Mouse (Mus musculus): Measurements from ENCODE around the gene a. TPM values are rescaled to one million over a fixed set of nuclear protein-coding genes. Genes with fewer than 3 reads are reported as not detected.

The a gene
- polyA plus RNA-seq, 1 experiment from 2014 or later: 0.18 TPM

GRCm38 (mm10) chr2:154776496-154776895, 14.7 kb upstream of the a start:
- 73% methylated on average over 7 of the region's 7 CpGs for WGBS
- no peak for TF ChIP-seq CTCF (IDR thresholded peaks at IDR 0.05; ENCODE audit: low read depth)
- Histone ChIP-seq H3K27me3 (replicated peaks; ENCODE audit: control insufficient read depth, insufficient read depth, low read length) (no peaks in the 10 kb centered on the region), H3K9ac (ENCODE audit: low read depth, low read length) (no peak overlapping the region), H3K27ac (ENCODE audit: low read depth, low read length) (no peak overlapping the region), H3K4me2 (replicated peaks; ENCODE audit: low read depth) (no peak overlapping the region), H3K4me1 (replicated peaks; ENCODE audit: control insufficient read depth, insufficient read depth, low read length) (no peaks in the 10 kb centered on the region), H3K9me3 (ENCODE audit: control insufficient read depth) (no peaks in the 10 kb centered on the region), H3K36me3 (ENCODE audit: control insufficient read depth, insufficient read depth) (no peaks in the 10 kb centered on the region), H3K4me3 (ENCODE audit: low read depth, low read length) (no peak overlapping the region)
- ATAC-seq: no peak

- Histone ChIP-seq H3K4me2 (replicated peaks; ENCODE audit: low read depth) (no peak overlapping the region), H3K27ac (ENCODE audit: low read depth, low read length) (no peak overlapping the region), H3K9ac (ENCODE audit: low read depth, low read length) (no peak overlapping the region), H3K27me3 (replicated peaks; ENCODE audit: control insufficient read depth, insufficient read depth, low read length) (no peaks in the 10 kb centered on the region), H3K4me1 (replicated peaks; ENCODE audit: control insufficient read depth, insufficient read depth, low read length) (no peaks in the 10 kb centered on the region), H3K9me3 (ENCODE audit: control insufficient read depth) (no peaks in the 10 kb centered on the region), H3K4me3 (ENCODE audit: low read depth, low read length) (no peak overlapping the region), H3K36me3 (ENCODE audit: control insufficient read depth, insufficient read depth) (no peaks in the 10 kb centered on the region)
- 57% methylated on average over 3 of the region's 3 CpGs for WGBS
- no peak for ATAC-seq
- no peak for TF ChIP-seq CTCF (IDR thresholded peaks at IDR 0.05; ENCODE audit: low read depth)
These were observed 11.6 kb upstream of the a start for GRCm38 (mm10) chr2:154779648-154780047.

- Histone ChIP-seq H3K9me3 (ENCODE audit: control insufficient read depth) (no peaks in the 10 kb centered on the region), H3K9ac (ENCODE audit: low read depth, low read length) (no peak overlapping the region), H3K36me3 (ENCODE audit: control insufficient read depth, insufficient read depth) (no peaks in the 10 kb centered on the region), H3K4me1 (replicated peaks; ENCODE audit: control insufficient read depth, insufficient read depth, low read length) (no peaks in the 10 kb centered on the region), H3K27me3 (replicated peaks; ENCODE audit: control insufficient read depth, insufficient read depth, low read length) (no peaks in the 10 kb centered on the region), H3K4me2 (replicated peaks; ENCODE audit: low read depth) (no peak overlapping the region), H3K4me3 (ENCODE audit: low read depth, low read length) (no peak overlapping the region), H3K27ac (ENCODE audit: low read depth, low read length) (no peak overlapping the region)
- TF ChIP-seq CTCF (IDR thresholded peaks at IDR 0.05; ENCODE audit: low read depth): no peak
- WGBS: 78% methylated on average over 4 of the region's 4 CpGs
- ATAC-seq: no peak
These were observed 8.8 kb upstream of the a start for GRCm38 (mm10) chr2:154782361-154782760.

- no peaks in the 10 kb centered on the region for H3K36me3 ChIP-seq (ENCODE audit: control insufficient read depth, insufficient read depth)
- no peak overlapping the region for H3K9ac ChIP-seq (ENCODE audit: low read depth, low read length)
- no peak overlapping the region for H3K4me2 ChIP-seq (replicated peaks; ENCODE audit: low read depth)
- no peak for ATAC-seq
- no peak overlapping the region for H3K27ac ChIP-seq (ENCODE audit: low read depth, low read length)
- H3K4me3 ChIP-seq (ENCODE audit: low read depth, low read length): no peak overlapping the region
- 76% methylated on average over 17 of the region's 17 CpGs for WGBS
- no peaks in the 10 kb centered on the region for H3K4me1 ChIP-seq (replicated peaks; ENCODE audit: control insufficient read depth, insufficient read depth, low read length)
- no peaks in the 10 kb centered on the region for H3K9me3 ChIP-seq (ENCODE audit: control insufficient read depth)
- no peaks in the 10 kb centered on the region for H3K27me3 ChIP-seq (replicated peaks; ENCODE audit: control insufficient read depth, insufficient read depth, low read length)
- no peak for TF ChIP-seq CTCF (IDR thresholded peaks at IDR 0.05; ENCODE audit: low read depth)
These were observed 8.1 kb upstream of the a start for GRCm38 (mm10) chr2:154782856-154783650.

- 58% methylated on average over 3 of the region's 3 CpGs for WGBS
- Histone ChIP-seq H3K9me3 (ENCODE audit: control insufficient read depth) (no peaks in the 10 kb centered on the region), H3K27me3 (replicated peaks; ENCODE audit: control insufficient read depth, insufficient read depth, low read length) (no peaks in the 10 kb centered on the region), H3K27ac (ENCODE audit: low read depth, low read length) (no peak overlapping the region), H3K36me3 (ENCODE audit: control insufficient read depth, insufficient read depth) (no peaks in the 10 kb centered on the region), H3K4me1 (replicated peaks; ENCODE audit: control insufficient read depth, insufficient read depth, low read length) (no peaks in the 10 kb centered on the region), H3K4me3 (ENCODE audit: low read depth, low read length) (no peak overlapping the region), H3K4me2 (replicated peaks; ENCODE audit: low read depth) (no peak overlapping the region), H3K9ac (ENCODE audit: low read depth, low read length) (no peak overlapping the region)
- TF ChIP-seq CTCF (IDR thresholded peaks at IDR 0.05; ENCODE audit: low read depth): no peak
- ATAC-seq: no peak
These were observed 5.9 kb upstream of the a start for GRCm38 (mm10) chr2:154785284-154785683.

GRCm38 (mm10) chr2:154786187-154786586, 5.0 kb upstream of the a start:
- Histone ChIP-seq H3K4me2 (replicated peaks; ENCODE audit: low read depth) (no peak overlapping the region), H3K4me1 (replicated peaks; ENCODE audit: control insufficient read depth, insufficient read depth, low read length) (no peaks in the 10 kb centered on the region), H3K27me3 (replicated peaks; ENCODE audit: control insufficient read depth, insufficient read depth, low read length) (no peaks in the 10 kb centered on the region), H3K9ac (ENCODE audit: low read depth, low read length) (no peak overlapping the region), H3K4me3 (ENCODE audit: low read depth, low read length) (no peak overlapping the region), H3K36me3 (ENCODE audit: control insufficient read depth, insufficient read depth) (no peaks in the 10 kb centered on the region), H3K27ac (ENCODE audit: low read depth, low read length) (no peak overlapping the region), H3K9me3 (ENCODE audit: control insufficient read depth) (no peaks in the 10 kb centered on the region)
- WGBS: 56% methylated on average over 3 of the region's 3 CpGs
- TF ChIP-seq CTCF (IDR thresholded peaks at IDR 0.05; ENCODE audit: low read depth): no peak
- ATAC-seq: no peak

Measured in intestine, postnatal 0 days (tissue).